Mouse (Mus musculus): ENCODE measurements at regions not wholly inside any gene's neighbourhood (a gene's known extent, or its start where the extent isn't known, plus 50 kb on each side); places are given as distances from the start of the nearest gene placed in this dataset.

- no peak for DNase-seq (ENCODE audit: low read depth, low spot score)
Measured at GRCm38 (mm10) chr10:44945205-44945725, 121.7 kb upstream of the Prep start.

GRCm38 (mm10) chr10:44939403-44939802 lies 127.6 kb upstream of the Prep start:
- no peak for DNase-seq (ENCODE audit: low read depth, low spot score)

GRCm38 (mm10) chr10:44936976-44937500 lies 130.0 kb upstream of the Prep start:
- DNase-seq (ENCODE audit: low read depth, low spot score), result no peak

GRCm38 (mm10) chr10:44930796-44931195 lies 136.2 kb upstream of the Prep start:
- no peak for DNase-seq (ENCODE audit: low read depth, low spot score)

- DNase-seq (ENCODE audit: low read depth, low spot score), result no peak
Measured at GRCm38 (mm10) chr10:44913751-44914388, 153.1 kb upstream of the Prep start.

GRCm38 (mm10) chr10:44904520-44904919 lies 162.5 kb upstream of the Prep start:
- no peak for DNase-seq (ENCODE audit: low read depth, low spot score)

GRCm38 (mm10) chr10:44901203-44901602 lies 165.8 kb upstream of the Prep start:
- no peak for DNase-seq (ENCODE audit: low read depth, low spot score)

GRCm38 (mm10) chr10:44892124-44892523 lies 174.9 kb upstream of the Prep start:
- DNase-seq (ENCODE audit: low read depth, low spot score), result no peak

GRCm38 (mm10) chr10:44887081-44887683 lies 179.8 kb upstream of the Prep start:
- DNase-seq (ENCODE audit: low read depth, low spot score), result no peak

GRCm38 (mm10) chr10:44881967-44882366 lies 185.0 kb upstream of the Prep start:
- no peak for DNase-seq (ENCODE audit: low read depth, low spot score)

GRCm38 (mm10) chr10:44877076-44877663 lies 189.8 kb upstream of the Prep start:
- DNase-seq (ENCODE audit: low read depth, low spot score), result no peak

GRCm38 (mm10) chr10:44873642-44874285 lies 193.2 kb upstream of the Prep start:
- DNase-seq (ENCODE audit: low read depth, low spot score), result no peak

GRCm38 (mm10) chr10:44864191-44864747 lies 202.7 kb upstream of the Prep start:
- DNase-seq (ENCODE audit: low read depth, low spot score), result no peak

GRCm38 (mm10) chr10:44862360-44862674 lies 204.7 kb upstream of the Prep start:
- DNase-seq (ENCODE audit: low read depth, low spot score), result no peak

- DNase-seq (ENCODE audit: low read depth, low spot score), result no peak
Measured at GRCm38 (mm10) chr10:44861671-44862359, 205.2 kb upstream of the Prep start.

GRCm38 (mm10) chr10:44857444-44857843 lies 209.6 kb upstream of the Prep start:
- DNase-seq (ENCODE audit: low read depth, low spot score), result no peak

GRCm38 (mm10) chr10:44854109-44854508 lies 212.9 kb upstream of the Prep start:
- no peak for DNase-seq (ENCODE audit: low read depth, low spot score)

- DNase-seq (ENCODE audit: low read depth, low spot score), result no peak
Measured at GRCm38 (mm10) chr10:44849016-44849415, 218.0 kb upstream of the Prep start.

- DNase-seq (ENCODE audit: low read depth, low spot score), result no peak
Measured at GRCm38 (mm10) chr10:44846765-44847164, 220.2 kb upstream of the Prep start.

GRCm38 (mm10) chr10:44846149-44846548 lies 220.9 kb upstream of the Prep start:
- DNase-seq (ENCODE audit: low read depth, low spot score), result no peak

- no peak for DNase-seq (ENCODE audit: low read depth, low spot score)
Measured at GRCm38 (mm10) chr10:44840449-44840848, 226.6 kb upstream of the Prep start.
